Mouse (Mus musculus) limb, embryonic 11.5 days (tissue): ENCODE measurements around the gene Tnik. TPM values are rescaled to one million over a fixed set of nuclear protein-coding genes. Genes with fewer than 3 reads are reported as not detected.
A peak's percentile ranks its signal among the peaks of the same experiment; 100 is the strongest.

Experiments
- ATAC-seq: fragments of 200-750 bp; cut with Nextera tagmentation; 2 replicates; pipeline ENCODE4 v1.8.0; 2017; ENCODE audit warnings: low read depth; ENCODE audit not compliant: insufficient number of reproducible peaks, low FRiP score, low TSS enrichment
- DNase-seq: peaks from one replicate; pipeline ENCODE4 v3.0.0-alpha.2; 2015; ENCODE audit warnings: low spot score
- H3K27ac ChIP-seq: fragments of 300-500 bp; sonication (generic); replicated peaks from 2 replicates; pipeline ENCODE4 v1.5.1; 2014; ENCODE audit warnings: low read depth, mild to moderate bottlenecking, low read length
- H3K27me3 ChIP-seq: fragments of 300-500 bp; sonication (generic); 2 replicates; pipeline ENCODE4 v1.6.1; 2014; ENCODE audit warnings: mild to moderate bottlenecking, low read length, mixed read lengths; ENCODE audit not compliant: control insufficient read depth, insufficient read depth
- H3K36me3 ChIP-seq: fragments of 300-500 bp; sonication (generic); 2 replicates; pipeline ENCODE4 v1.6.1; 2014; ENCODE audit warnings: mild to moderate bottlenecking, low read length, moderate library complexity, mixed read lengths; ENCODE audit not compliant: control insufficient read depth, insufficient read depth
- H3K4me1 ChIP-seq: fragments of 300-500 bp; sonication (generic); 2 replicates; pipeline ENCODE4 v1.6.1; 2014; ENCODE audit warnings: low read length, mixed read lengths; ENCODE audit not compliant: control insufficient read depth, insufficient read depth
- H3K4me2 ChIP-seq: fragments of 300-500 bp; sonication (generic); 2 replicates; pipeline ENCODE4 v1.6.1; 2014; ENCODE audit warnings: low read depth, mild to moderate bottlenecking, moderate library complexity; ENCODE audit not compliant: severe bottlenecking
- H3K4me3 ChIP-seq: fragments of 300-500 bp; sonication (generic); 2 replicates; pipeline ENCODE4 v1.5.1; 2014; ENCODE audit warnings: low read depth, low read length
- H3K9ac ChIP-seq: fragments of 300-500 bp; sonication (generic); 2 replicates; pipeline ENCODE4 v1.6.1; 2014; ENCODE audit warnings: mild to moderate bottlenecking, low read length
- H3K9me3 ChIP-seq: fragments of 300-500 bp; sonication (generic); 2 replicates; pipeline ENCODE4 v1.6.1; 2016; ENCODE audit warnings: low read length; ENCODE audit not compliant: control insufficient read depth
- WGBS: fragments of 180-500 bp; shearing (Covaris S2); extraction: QIAGEN DNeasy Blood & Tissue Kit; methylation state at CpG from one replicate; pipeline ENCODE4 v1.1.7; 2014; 5-methylcytosine and 5-hydroxymethylcytosine counted together
- polyA plus RNA-seq: library from polyadenylated mRNA; unstranded; fragments of >200 nt; fragmentation: Nextera tagmentation; extraction: Ambion mirVana; gene quantifications from 2 replicates; pipeline ENCODE4 v1.2.1, GENCODE M21; 2014

Tnik gene
- polyA plus RNA-seq, 1 experiment from 2014 or later: 4.1 TPM

DNA sequence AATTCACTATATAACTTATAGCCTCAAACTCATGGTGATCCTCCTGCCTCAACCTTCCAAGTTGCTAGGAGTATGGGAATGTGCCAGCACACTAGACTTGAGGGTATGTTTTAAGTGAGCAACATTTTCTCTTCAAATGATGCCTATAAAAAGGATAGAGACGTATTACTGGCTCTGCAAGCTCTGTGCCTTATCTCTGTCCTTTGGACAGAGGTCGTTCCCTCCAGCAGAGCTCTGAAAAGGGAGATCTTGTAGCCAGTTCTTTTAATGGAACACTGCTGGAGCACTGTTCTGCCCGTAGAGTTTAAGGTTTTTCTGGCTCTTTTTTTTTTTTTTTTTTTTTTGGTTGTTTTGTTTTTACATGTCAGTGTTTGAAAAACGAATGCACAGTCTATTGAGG is 298.4 kb downstream of the Tnik start:
- no peak for ATAC-seq
- Histone ChIP-seq H3K27me3 (no peaks in the 10 kb centered on the region), H3K4me1 (peaks cover 11% of the 10 kb centered on the region), H3K4me3 (no peak overlapping the region), H3K36me3 (no peaks in the 10 kb centered on the region), H3K27ac (no peak overlapping the region), H3K9ac (no peak overlapping the region), H3K4me2 (no peak overlapping the region), H3K9me3 (no peaks in the 10 kb centered on the region)
- no peak for DNase-seq
- WGBS: 27% methylated on average over 4 of the region's 4 CpGs

DNA sequence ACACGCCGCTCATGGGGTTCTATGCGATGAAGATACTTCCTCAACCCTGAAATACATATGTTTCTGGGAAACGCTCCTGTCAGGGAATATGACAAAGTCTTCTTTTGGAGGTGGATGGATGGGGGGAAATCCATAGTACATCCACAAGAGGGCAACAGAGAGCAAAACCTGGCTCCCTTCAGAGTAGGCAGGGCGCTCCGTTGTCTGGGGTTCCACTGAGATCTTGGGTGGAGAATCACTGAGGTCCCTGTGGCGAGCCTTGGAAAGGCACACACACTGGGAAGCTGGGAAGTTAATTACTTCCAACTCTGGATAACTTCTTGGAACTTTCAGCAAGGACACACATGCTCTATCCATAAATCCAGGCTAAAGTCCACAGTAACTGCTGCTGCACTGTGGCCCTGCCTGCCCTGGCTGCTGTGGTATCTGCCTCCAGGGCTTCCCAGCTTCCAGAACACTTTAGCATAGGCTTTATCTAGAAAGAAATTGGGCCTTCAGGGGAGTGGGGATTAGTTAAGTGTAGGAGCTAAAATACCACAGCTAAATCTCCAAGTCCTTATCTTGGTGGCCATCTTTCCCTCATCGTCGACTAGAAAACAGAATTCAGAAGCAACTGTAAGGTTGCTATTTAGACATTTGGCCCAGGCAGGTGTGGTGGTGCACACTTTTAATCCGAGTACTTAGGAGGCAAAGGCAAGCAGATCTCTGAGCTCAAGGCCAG is 299.8 kb downstream of the Tnik start:
- Histone ChIP-seq H3K27ac (no peak overlapping the region), H3K4me2 (no peak overlapping the region), H3K36me3 (no peaks in the 10 kb centered on the region), H3K4me1 (peaks cover 9% of the 10 kb centered on the region), H3K4me3 (no peak overlapping the region), H3K27me3 (no peaks in the 10 kb centered on the region), H3K9ac (no peak overlapping the region), H3K9me3 (no peaks in the 10 kb centered on the region)
- WGBS: 73% methylated on average over 10 of the region's 10 CpGs
- ATAC-seq (no peak), DNase-seq (peak; percentile 64)

DNA sequence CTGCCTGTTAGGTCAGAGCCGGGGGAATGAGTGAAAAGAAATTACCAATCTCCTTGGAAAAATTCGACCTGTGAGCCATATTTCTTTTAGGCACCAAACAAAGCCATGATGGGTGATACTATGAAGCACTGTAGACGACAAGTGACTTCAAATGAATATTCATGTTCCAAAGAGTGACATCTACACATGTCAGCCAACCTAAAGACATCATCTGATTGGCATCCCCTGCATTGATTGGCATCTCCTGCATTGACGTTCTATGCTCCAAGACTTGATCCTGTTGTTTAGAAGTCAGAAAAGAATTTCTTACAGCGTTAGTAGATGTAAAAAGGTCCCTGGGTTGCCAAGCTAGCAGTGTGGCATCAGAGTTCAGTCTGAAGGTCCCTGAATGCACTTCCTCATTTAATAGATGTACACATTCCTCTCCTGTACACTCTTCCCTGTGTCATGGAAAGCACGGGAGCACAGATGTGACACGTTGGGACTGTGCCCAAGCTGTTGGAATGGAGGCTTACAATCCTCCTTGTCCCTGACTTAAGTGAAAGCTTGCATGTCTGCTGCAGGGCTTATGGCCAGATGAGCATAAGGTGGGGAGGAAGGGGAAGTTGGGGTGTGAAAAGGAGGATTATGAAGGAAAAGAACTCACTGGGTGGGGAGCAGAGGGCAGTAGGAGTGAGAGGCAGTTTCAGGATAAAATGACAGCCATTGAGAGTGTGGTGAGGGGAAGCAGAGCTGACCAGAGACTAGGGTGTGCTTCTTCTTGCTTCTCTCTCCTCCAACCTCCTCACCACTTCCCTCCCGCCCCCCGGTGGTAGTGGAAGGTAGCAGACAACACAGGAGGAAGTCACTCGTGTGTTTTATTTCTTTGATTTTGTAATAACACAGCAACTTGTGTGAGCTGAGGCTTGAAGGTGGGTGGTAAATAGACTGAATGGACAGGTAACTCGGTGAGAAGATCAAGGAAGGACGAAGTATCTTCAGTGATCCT is 301.6 kb downstream of the Tnik start:
- DNase-seq (no peak), ATAC-seq (no peak)
- 75% methylated on average over 12 of the region's 12 CpGs for WGBS

DNA sequence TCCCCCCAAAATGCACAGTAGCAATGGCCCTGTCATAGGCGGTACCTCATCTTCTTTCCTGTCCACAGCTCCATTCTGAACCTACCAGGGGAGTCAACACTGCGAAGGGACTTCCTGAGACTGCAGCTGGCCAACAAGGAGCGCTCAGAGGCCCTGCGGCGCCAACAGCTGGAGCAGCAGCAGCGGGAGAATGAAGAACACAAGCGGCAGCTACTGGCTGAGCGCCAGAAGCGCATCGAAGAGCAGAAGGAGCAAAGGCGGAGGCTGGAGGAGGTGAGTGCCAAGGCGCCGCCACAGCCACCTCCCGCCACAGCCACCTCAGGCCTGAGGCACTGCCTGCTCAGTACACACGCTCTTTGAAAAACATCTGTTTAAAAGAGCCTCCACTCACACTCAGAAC is 314.3 kb downstream of the Tnik start:
- no peaks in the 10 kb centered on the region for H3K36me3 ChIP-seq
- no peak overlapping the region for H3K27ac ChIP-seq
- 35% methylated on average over 15 of the region's 15 CpGs for WGBS
- ATAC-seq: 0 out of 2 replicates have a peak, but pooled peaks have one; percentile 47
- no peaks in the 10 kb centered on the region for H3K27me3 ChIP-seq
- H3K4me2 ChIP-seq: no peak overlapping the region
- no peak overlapping the region for H3K9ac ChIP-seq
- no peak overlapping the region for H3K4me3 ChIP-seq
- no peaks in the 10 kb centered on the region for H3K9me3 ChIP-seq
- no peaks in the 10 kb centered on the region for H3K4me1 ChIP-seq
- DNase-seq: peak; percentile 55

More for the DNA sequence above, 301.6 kb downstream of the Tnik start:
- Histone ChIP-seq H3K36me3 (no peaks in the 10 kb centered on the region), H3K4me3 (no peak overlapping the region), H3K4me1 (no peaks in the 10 kb centered on the region), H3K9ac (no peak overlapping the region), H3K9me3 (no peaks in the 10 kb centered on the region), H3K27me3 (no peaks in the 10 kb centered on the region), H3K4me2 (no peak overlapping the region), H3K27ac (no peak overlapping the region)

DNA sequence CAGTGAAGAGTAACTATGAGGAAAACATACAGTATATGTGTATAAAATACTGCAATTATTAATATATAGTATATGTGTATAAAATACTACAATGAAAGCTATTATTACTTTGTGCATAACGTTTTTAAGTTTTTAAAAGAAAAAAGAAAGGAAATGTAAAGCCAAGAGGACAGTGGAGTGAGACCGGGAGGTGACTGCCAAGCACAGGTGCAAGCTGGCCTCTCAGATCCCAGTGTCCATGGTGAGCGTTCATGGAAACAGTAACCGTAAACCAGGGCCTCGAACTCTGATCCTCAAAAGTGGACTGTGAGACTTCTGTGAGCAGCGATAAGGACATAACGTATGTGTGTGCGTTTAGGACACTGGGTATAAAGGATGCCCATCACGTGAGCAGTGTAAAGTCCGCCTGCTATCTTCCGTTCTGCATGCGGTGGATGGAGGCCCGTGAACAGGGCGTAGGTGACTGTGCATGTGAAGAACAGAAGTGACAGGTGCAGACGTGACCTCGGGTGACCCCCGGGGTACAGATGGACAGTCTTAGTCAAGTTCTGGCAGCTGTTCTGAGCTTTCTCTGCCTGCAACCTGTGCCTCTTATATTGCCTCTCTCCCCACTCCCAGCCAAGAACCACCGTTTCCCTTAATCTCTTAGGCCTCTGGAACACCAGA is 316.1 kb downstream of the Tnik start:
- Histone ChIP-seq H3K4me1 (no peaks in the 10 kb centered on the region), H3K4me3 (no peak overlapping the region), H3K27me3 (no peaks in the 10 kb centered on the region), H3K27ac (no peak overlapping the region), H3K9ac (no peak overlapping the region), H3K36me3 (no peaks in the 10 kb centered on the region), H3K4me2 (no peak overlapping the region), H3K9me3 (no peaks in the 10 kb centered on the region)
- no peak for ATAC-seq
- DNase-seq: no peak
- 87% methylated on average over 18 of the region's 18 CpGs for WGBS

DNA sequence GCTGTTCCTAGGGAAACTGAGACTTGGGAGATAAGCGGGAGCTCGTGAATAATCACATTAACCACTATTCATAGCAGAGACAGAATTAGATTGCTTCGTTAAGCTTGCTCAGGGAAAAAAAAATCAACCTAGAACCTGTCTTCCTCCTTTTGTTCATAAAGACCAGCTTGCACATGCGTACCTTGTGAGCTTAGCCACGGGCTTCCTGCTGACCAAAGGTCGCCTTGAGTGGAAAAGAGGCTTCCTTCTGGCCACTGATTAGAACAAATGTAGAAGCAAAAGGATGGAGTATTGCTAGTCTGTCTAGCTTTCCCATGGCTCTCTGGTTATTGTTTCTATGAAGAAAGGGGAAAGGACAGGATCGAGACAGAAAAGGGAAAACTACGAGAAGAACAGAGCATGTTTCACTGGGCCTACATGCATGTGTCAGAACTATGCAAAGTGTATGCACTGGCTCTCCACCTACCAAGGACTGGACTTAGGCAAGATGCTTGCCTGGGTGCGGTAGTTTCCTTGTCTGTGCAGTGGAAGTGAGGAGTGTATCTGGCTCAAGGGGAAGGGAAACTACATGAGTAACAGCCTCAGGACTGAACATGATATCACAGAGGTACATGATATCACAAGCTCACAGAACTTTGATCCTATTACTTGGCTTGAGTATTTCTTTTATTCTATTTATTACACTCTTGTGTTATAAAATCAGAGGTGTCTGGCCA is 322.9 kb downstream of the Tnik start:
- no peak overlapping the region for H3K4me3 ChIP-seq
- H3K9ac ChIP-seq: no peak overlapping the region
- H3K27ac ChIP-seq: no peak overlapping the region
- WGBS: 91% methylated on average over 9 of the region's 9 CpGs
- H3K9me3 ChIP-seq: no peaks in the 10 kb centered on the region
- no peak for DNase-seq
- no peak overlapping the region for H3K4me2 ChIP-seq
- H3K36me3 ChIP-seq: no peaks in the 10 kb centered on the region
- ATAC-seq: no peak
- no peaks in the 10 kb centered on the region for H3K27me3 ChIP-seq
- no peaks in the 10 kb centered on the region for H3K4me1 ChIP-seq

DNA sequence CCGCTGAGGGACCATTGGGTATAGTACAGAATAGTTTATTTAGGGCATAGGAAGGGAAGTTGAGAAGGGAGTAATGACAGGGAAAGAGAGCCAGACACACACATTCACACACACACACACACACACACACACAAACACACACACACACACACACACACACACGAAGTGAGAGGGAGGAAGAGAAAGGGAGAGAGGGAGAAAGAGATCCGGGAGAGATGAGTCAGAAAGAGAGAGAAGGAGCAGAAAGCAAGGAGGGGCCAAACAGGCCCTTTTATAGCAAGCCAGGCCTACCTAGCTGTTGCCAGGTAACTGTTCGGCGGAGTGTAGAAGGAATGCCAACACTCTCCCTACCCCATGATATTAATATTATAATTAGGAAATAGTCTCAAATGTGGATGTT is 324.8 kb downstream of the Tnik start:
- H3K27me3 ChIP-seq: no peaks in the 10 kb centered on the region
- WGBS: 92% methylated on average over 5 of the region's 5 CpGs

DNA sequence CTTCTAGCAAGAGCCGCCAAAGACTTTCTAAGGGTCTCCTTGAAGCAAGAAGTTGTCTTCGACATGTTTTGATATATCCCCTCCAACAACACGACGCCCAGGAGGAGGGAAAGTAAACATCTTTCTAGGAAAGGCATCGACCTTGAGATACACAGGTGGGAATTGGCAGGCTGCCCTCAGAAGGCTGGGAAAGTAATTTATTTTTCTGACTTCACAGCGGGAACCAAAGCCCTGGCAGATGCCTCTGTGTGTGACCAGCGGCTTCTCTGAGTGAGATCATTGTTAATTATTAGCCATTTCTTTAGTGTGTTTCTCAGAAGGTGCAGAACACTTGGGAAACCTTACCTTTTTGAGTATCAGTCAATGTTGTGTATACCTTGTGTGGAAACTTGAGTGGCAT is 328.3 kb downstream of the Tnik start:
- no peaks in the 10 kb centered on the region for H3K4me1 ChIP-seq
- whole genome bisulfite sequencing: 75% methylated on average over 7 of the region's 7 CpGs
- no peaks in the 10 kb centered on the region for H3K9me3 ChIP-seq
- H3K27ac ChIP-seq: no peak overlapping the region
- H3K36me3 ChIP-seq: no peaks in the 10 kb centered on the region
- ATAC-seq (no peak), DNase-seq (no peak)
- H3K4me2 ChIP-seq: no peak overlapping the region
- H3K9ac ChIP-seq: no peak overlapping the region
- no peak overlapping the region for H3K4me3 ChIP-seq
- no peaks in the 10 kb centered on the region for H3K27me3 ChIP-seq

More for the DNA sequence above, 324.8 kb downstream of the Tnik start:
- ATAC-seq: no peak
- H3K9me3 ChIP-seq: no peaks in the 10 kb centered on the region
- no peak overlapping the region for H3K4me2 ChIP-seq
- H3K9ac ChIP-seq: no peak overlapping the region
- no peak overlapping the region for H3K27ac ChIP-seq
- DNase-seq: no peak
- no peak overlapping the region for H3K4me3 ChIP-seq
- no peaks in the 10 kb centered on the region for H3K4me1 ChIP-seq
- no peaks in the 10 kb centered on the region for H3K36me3 ChIP-seq
